Mouse (Mus musculus) C2C12 (cell line): ENCODE data around the gene Ecel1.

Source experiments
- MYOD1 ChIP-seq: IDR thresholded peaks from one replicate; pipeline ENCODE4 v1.6.1; 2011; ENCODE audit warnings: low read depth; ENCODE audit not compliant: control insufficient read depth, insufficient read length
- MYOG ChIP-seq: IDR thresholded peaks from one replicate; pipeline ENCODE4 v1.6.1; 2011; ENCODE audit not compliant: control insufficient read depth, insufficient read length; ENCODE audit errors: extremely low read depth

- TF ChIP-seq MYOG (no peak), MYOD1 (peak; percentile 63)
Measured at GRCm38 (mm10) chr1:87142456-87142855, 13.9 kb downstream of the Ecel1 start.
